Mouse (Mus musculus): ENCODE data around the gene Stk11. TPM values are rescaled to one million over a fixed set of nuclear protein-coding genes. Genes with fewer than 3 reads are reported as not detected.

The Stk11 gene
- total and polyA plus RNA-seq, 3 experiments: 47.4 to 94.9 (median 65.9) TPM

DNA sequence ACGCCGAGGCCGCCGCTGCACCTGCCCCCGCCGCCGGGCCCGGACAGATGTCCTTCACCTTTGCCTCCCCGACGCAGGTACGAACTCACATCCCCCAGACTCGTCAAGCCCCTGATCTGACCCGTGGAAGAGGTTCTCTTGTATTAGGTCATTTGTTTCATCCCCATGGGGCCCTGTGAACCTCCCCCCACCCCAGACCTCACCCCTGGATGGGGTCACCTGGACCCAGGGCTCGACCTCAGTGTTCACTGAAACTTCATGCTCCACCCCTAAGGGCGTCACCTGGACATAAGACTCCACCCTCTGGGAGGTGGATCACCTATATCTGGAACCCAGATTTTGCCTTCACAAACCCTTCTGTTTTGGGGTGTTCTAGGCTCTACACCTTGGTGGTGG is 26.9 kb downstream of the Stk11 start:
- Histone ChIP-seq H3K27ac (ENCODE audit: insufficient read depth, low read depth) (peak overlapping the region; percentile 79), H3K27me3 (replicated peaks) (peaks cover 25% of the 10 kb centered on the region), H3K4me1 (ENCODE audit: control insufficient read depth in 1 of 2, insufficient read depth in 2 of 2) (peaks cover 33 to 72% of the 10 kb centered on the region in 2 experiments), H3K9me3 (replicated peaks; ENCODE audit: low read length) (no peaks in the 10 kb centered on the region), H3K9ac (ENCODE audit: insufficient read depth, low read depth) (peak overlapping the region; percentile 82), H3K36me3 (replicated peaks in 1 of 2; ENCODE audit: control insufficient read depth in 1 of 2, insufficient read depth in 1 of 2, low read length in 1 of 2) (peaks cover 31 to 42% of the 10 kb centered on the region in 2 experiments), H3K4me2 (ENCODE audit: insufficient read depth, low read depth, poor library complexity, severe bottlenecking) (peak overlapping the region; percentile 70), H3K79me2 (replicated peaks; ENCODE audit: control insufficient read depth, extremely low read depth, insufficient read depth, poor library complexity, severe bottlenecking) (peaks cover 18% of the 10 kb centered on the region), H3K4me3 (replicated peaks in 1 of 3; ENCODE audit: low read depth in 2 of 3, low read length in 2 of 3, poor library complexity in 1 of 3) (peak overlapping the region; percentile 80 to 90 (median 84))
- dilution Hi-C loops (cut with MboI; ENCODE audit: extremely low pct_ligation_motif_present, extremely low pct_unique_long_range_greater_than_20kb, low sequenced_read_pairs): no loop called here
- in situ Hi-C loops (cut with MboI; ENCODE audit: low pct_ligation_motif_present, low pct_unique_long_range_greater_than_20kb, low sequenced_read_pairs): loop anchor here (5.0 kb wide), 1 partner anchor 155 kb away; the partner anchor contains the start of gene Cnn2
- no peak for DNase-seq (ENCODE audit: extremely low read depth)
- TF ChIP-seq JUN (IDR thresholded peaks at IDR 0.05; ENCODE audit: insufficient read depth, low read depth, low read length) (no peak), BHLHE40 (IDR thresholded peaks at IDR 0.05; ENCODE audit: low read depth, low read length) (no peak), SMC3 (IDR thresholded peaks at IDR 0.05; ENCODE audit: low read depth, low read length) (no peak), NRF1 (IDR thresholded peaks at IDR 0.05; ENCODE audit: low read depth, low read length) (no peak), KAT2A (IDR thresholded peaks at IDR 0.05; ENCODE audit: insufficient replicate concordance, low read length) (no peak), ETS1 (conservative IDR thresholded peaks at IDR 0.05; ENCODE audit: low read depth, low read length) (no peak), MXI1 (IDR thresholded peaks at IDR 0.05; ENCODE audit: low read depth, low read length) (peak; percentile 4; the same call in 1 of the 2 replicates), ZC3H11A (IDR thresholded peaks at IDR 0.05; ENCODE audit: low read depth, low read length) (no peak), SIN3A (IDR thresholded peaks at IDR 0.05; ENCODE audit: low read length) (peak; percentile 12; the same call in 1 of the 2 replicates), E2F4 (IDR thresholded peaks at IDR 0.05; ENCODE audit: insufficient replicate concordance, low read depth, low read length) (no peak), ZMIZ1 (IDR thresholded peaks at IDR 0.05; ENCODE audit: low read depth, low read length) (peak; percentile 11; the same call in 1 of the 2 replicates)

DNA sequence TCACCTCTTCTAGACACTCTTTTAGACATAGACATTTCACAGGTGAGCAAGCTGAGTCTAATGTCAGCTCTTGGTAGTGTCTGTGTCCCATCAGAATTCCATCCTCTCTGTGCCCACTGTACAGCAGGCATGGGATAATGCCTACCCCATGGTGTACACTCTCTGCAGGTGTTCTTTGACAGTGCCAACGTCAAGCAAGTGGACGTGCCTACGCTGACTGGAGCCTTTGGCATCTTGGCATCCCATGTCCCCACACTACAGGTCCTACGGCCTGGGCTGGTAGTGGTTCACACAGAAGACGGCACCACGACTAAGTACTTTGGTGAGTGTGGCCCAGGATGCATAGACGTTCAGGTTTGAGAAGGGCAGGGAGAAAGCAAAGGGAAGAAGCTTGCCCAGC is 28.1 kb downstream of the Stk11 start:
- H3K9ac ChIP-seq (ENCODE audit: insufficient read depth, low read depth): no peak overlapping the region
- H3K9me3 ChIP-seq (replicated peaks; ENCODE audit: low read length): no peaks in the 10 kb centered on the region
- peaks cover 31 to 42% of the 10 kb centered on the region in 2 experiments for H3K36me3 ChIP-seq (replicated peaks in 1 of 2; ENCODE audit: control insufficient read depth in 1 of 2, insufficient read depth in 1 of 2, low read length in 1 of 2)
- in situ Hi-C loops (cut with MboI; ENCODE audit: low pct_ligation_motif_present, low pct_unique_long_range_greater_than_20kb, low sequenced_read_pairs): loop anchor here (5.0 kb wide), 1 partner anchor 156 kb away; the partner anchor contains the start of gene Cnn2
- DNase-seq (ENCODE audit: extremely low read depth): no peak
- no peak for TF ChIP-seq ETS1 (conservative IDR thresholded peaks at IDR 0.05; ENCODE audit: low read depth, low read length)
- TF ChIP-seq NELFE (IDR thresholded peaks at IDR 0.05; ENCODE audit: low read depth, low read length): no peak
- TF ChIP-seq ZNF384 (IDR thresholded peaks at IDR 0.05; ENCODE audit: low read depth, low read length): no peak
- TF ChIP-seq GABPA (IDR thresholded peaks at IDR 0.05; ENCODE audit: insufficient replicate concordance, low read depth, low read length): no peak
- no peak for TF ChIP-seq ZC3H11A (IDR thresholded peaks at IDR 0.05; ENCODE audit: low read depth, low read length)
- TF ChIP-seq NRF1 (IDR thresholded peaks at IDR 0.05; ENCODE audit: low read depth, low read length): no peak
- TF ChIP-seq EP300 (IDR thresholded peaks at IDR 0.05; ENCODE audit: low read length): no peak
- peaks cover 32 to 69% of the 10 kb centered on the region in 2 experiments for H3K4me1 ChIP-seq (ENCODE audit: control insufficient read depth in 1 of 2, insufficient read depth in 2 of 2)
- no peak overlapping the region for H3K4me3 ChIP-seq (replicated peaks in 1 of 3; ENCODE audit: low read depth in 2 of 3, low read length in 2 of 3, poor library complexity in 1 of 3)
- dilution Hi-C loops (cut with MboI; ENCODE audit: extremely low pct_ligation_motif_present, extremely low pct_unique_long_range_greater_than_20kb, low sequenced_read_pairs): no loop called here
- no peak overlapping the region for H3K4me2 ChIP-seq (ENCODE audit: insufficient read depth, low read depth, poor library complexity, severe bottlenecking)
- peaks cover 18% of the 10 kb centered on the region for H3K79me2 ChIP-seq (replicated peaks; ENCODE audit: control insufficient read depth, extremely low read depth, insufficient read depth, poor library complexity, severe bottlenecking)
- peaks cover 19% of the 10 kb centered on the region for H3K27me3 ChIP-seq (replicated peaks)
- H3K27ac ChIP-seq (ENCODE audit: insufficient read depth, low read depth): no peak overlapping the region

Measured in CH12.LX (cell line).